Mouse (Mus musculus) CH12.LX (cell line): Measurements from ENCODE around the gene Arrb1.
"Not testable (repeated sequence)": the region's sequence is repeated elsewhere in the genome, so short reads cannot be mapped to it uniquely, and the experiment has no call there.

Source experiments
- CTCF ChIP-seq, 2 experiments: IDR thresholded peaks in 1 of 2; conservative IDR thresholded peaks in 1 of 2; 2 replicates each; pipeline ENCODE4 v1.5.1; 2011 to 2012; ENCODE audit warnings: low read depth in 2 of 2, low read length in 2 of 2, improper control_type of control experiment in 1 of 2, inconsistent platforms in 1 of 2, mild to moderate bottlenecking in 1 of 2, moderate library complexity in 1 of 2
- EP300 ChIP-seq: IDR thresholded peaks from 2 replicates; pipeline ENCODE4 v1.6.1; 2011; ENCODE audit warnings: low read length, improper control_type of control experiment
- JUND ChIP-seq: conservative IDR thresholded peaks from 2 replicates; pipeline ENCODE4 v1.6.1; 2011; ENCODE audit warnings: low read depth, low read length, improper control_type of control experiment
- MAX ChIP-seq: IDR thresholded peaks from 2 replicates; pipeline ENCODE4 v1.6.1; 2011; ENCODE audit warnings: low read length, improper control_type of control experiment
- POLR2A ChIP-seq: IDR thresholded peaks from 2 replicates; pipeline ENCODE4 v1.6.1; 2011; ENCODE audit warnings: low read depth, mild to moderate bottlenecking, improper control_type of control experiment, low read length
- RCOR1 ChIP-seq: conservative IDR thresholded peaks from 2 replicates; pipeline ENCODE4 v1.6.1; 2012; ENCODE audit warnings: low read depth, mild to moderate bottlenecking, inconsistent platforms, low read length, improper control_type of control experiment
- USF1 ChIP-seq: IDR thresholded peaks from 2 replicates; pipeline ENCODE4 v1.6.1; 2014; ENCODE audit warnings: low read depth, mild to moderate bottlenecking, inconsistent platforms, low read length, improper control_type of control experiment
- ZNF384 ChIP-seq: IDR thresholded peaks from 2 replicates; pipeline ENCODE4 v1.6.1; 2012; ENCODE audit warnings: low read depth, low read length, improper control_type of control experiment, inconsistent platforms

DNA sequence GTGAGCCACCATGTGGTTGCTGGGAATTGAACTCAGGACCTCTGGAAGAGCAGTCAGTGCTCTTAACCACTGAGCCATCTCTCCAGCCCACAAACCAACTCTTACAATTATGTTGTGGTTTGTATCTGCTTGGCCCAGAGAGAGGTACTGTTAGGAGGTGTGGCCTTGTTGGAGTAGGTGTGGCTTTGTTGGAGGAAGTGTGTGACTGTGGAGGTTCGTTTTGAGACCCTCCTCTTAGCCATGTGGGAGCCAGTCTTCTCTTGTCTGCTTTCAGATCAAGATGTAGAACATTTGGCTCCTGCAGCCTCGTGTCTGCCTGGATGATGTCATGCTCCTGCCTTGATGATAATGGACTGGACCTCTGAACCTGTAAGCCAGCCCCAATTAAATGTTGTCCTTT is 27.1 kb upstream of the Arrb1 start:
- not testable (repeated sequence) for TF ChIP-seq EP300; CTCF (conservative IDR thresholded peaks at IDR 0.05 in 1 of 2, IDR thresholded peaks at IDR 0.05 in 1 of 2; ENCODE audit: low read depth in 2 of 2, low read length in 2 of 2); USF1; POLR2A; ZNF384; JUND; RCOR1; MAX
